13 mouse cellular contexts compared by ENCODE assay signal in genomic region chr2:155504440-155505355, GRCm38 (mm10). TPM values are rescaled to one million over a fixed set of nuclear protein-coding genes. Genes with fewer than 3 reads are reported as not detected.
DNase-seq lines count a peak whose midpoint lies in the region; ATAC-seq and TF ChIP-seq lines count a peak whose summit lies in the region.
"Had no signal": no experiment of that assay in that cellular context is flagged by ENCODE, and none has a peak within 500 bp of the region (broad histone marks: within the 10 kb centered on the region; RNA-seq: fewer than 3 reads in every experiment).

No protein-coding gene starts in this region.

- DNase-seq in adrenal gland, postnatal 14 days: peak; percentile 30
- no peak for DNase-seq in adrenal gland, adult 2 months
- peak; percentile 26 for DNase-seq in kidney, adult 18-20 months
- peak; percentile 50 for DNase-seq in urinary bladder, postnatal 14 days (ENCODE audit: low spot score)
- DNase-seq in urinary bladder, postnatal 36 days (ENCODE audit: low spot score in 2 of 2): no peak
- DNase-seq in stomach, postnatal 0 days (ENCODE audit: low spot score): peak; percentile 56
- DNase-seq in thymus, postnatal 0 days (ENCODE audit: low spot score): no peak
- DNase-seq: adrenal gland, postnatal 25 days; gastrocnemius, postnatal 14 days; liver, embryonic 13.5 days had no signal

- H3K4me1 ChIP-seq in kidney, embryonic 14.5 days (ENCODE audit: control insufficient read depth, insufficient read depth, low read length): no peaks in the 10 kb centered on the region
- H3K4me1 ChIP-seq in stomach, postnatal 0 days (replicated peaks; ENCODE audit: control insufficient read depth, insufficient read depth): no peaks in the 10 kb centered on the region
- H3K4me1 ChIP-seq: liver, embryonic 13.5 days had no signal

- no peak overlapping the region for H3K4me3 ChIP-seq in kidney, embryonic 14.5 days (ENCODE audit: low read length)
- no peak overlapping the region for H3K4me3 ChIP-seq in stomach, postnatal 0 days (ENCODE audit: low read depth, low read length)
- H3K4me3 ChIP-seq: liver, embryonic 13.5 days had no signal

- TF ChIP-seq CTCF in stomach, postnatal 0 days (IDR thresholded peaks at IDR 0.05; ENCODE audit: low read depth): no peak

- no peak for ATAC-seq in kidney, embryonic 14.5 days (ENCODE audit: low FRiP score, low TSS enrichment)
- no peak for ATAC-seq in stomach, postnatal 0 days (ENCODE audit: low FRiP score, low TSS enrichment)

- WGBS in kidney, embryonic 14.5 days: 64% methylated on average over 13 of the region's 13 CpGs
- 51% methylated on average over 13 of the region's 13 CpGs for WGBS in stomach, postnatal 0 days

- H3K9me3 ChIP-seq in kidney, embryonic 14.5 days (ENCODE audit: control insufficient read depth, low read length): no peaks in the 10 kb centered on the region
- no peaks in the 10 kb centered on the region for H3K9me3 ChIP-seq in stomach, postnatal 0 days (ENCODE audit: control insufficient read depth, low read length)
- H3K9me3 ChIP-seq: G1E; liver, embryonic 13.5 days had no signal

- no peak overlapping the region for H3K27ac ChIP-seq in kidney, embryonic 14.5 days (ENCODE audit: low read depth, low read length)
- H3K27ac ChIP-seq in stomach, postnatal 0 days (replicated peaks): no peak overlapping the region
- H3K27ac ChIP-seq: liver, embryonic 13.5 days had no signal

- no peak overlapping the region for H3K4me2 ChIP-seq in kidney, embryonic 14.5 days (replicated peaks; ENCODE audit: low read depth, low read length)
- H3K4me2 ChIP-seq in stomach, postnatal 0 days (replicated peaks; ENCODE audit: low read depth): no peak overlapping the region
- H3K4me2 ChIP-seq: liver, embryonic 13.5 days had no signal

- no peak overlapping the region for H3K9ac ChIP-seq in kidney, embryonic 14.5 days (ENCODE audit: low read depth, low read length)
- no peak overlapping the region for H3K9ac ChIP-seq in stomach, postnatal 0 days (ENCODE audit: low read length)
- H3K9ac ChIP-seq: liver, embryonic 13.5 days had no signal

- no peaks in the 10 kb centered on the region for H3K36me3 ChIP-seq in kidney, embryonic 14.5 days (ENCODE audit: control insufficient read depth, insufficient read depth, low read length)
- H3K36me3 ChIP-seq in stomach, postnatal 0 days (ENCODE audit: control insufficient read depth, insufficient read depth, low read length): no peaks in the 10 kb centered on the region
- H3K36me3 ChIP-seq: G1E; liver, embryonic 13.5 days had no signal

- H3K27me3 ChIP-seq in kidney, embryonic 14.5 days (ENCODE audit: control insufficient read depth, insufficient read depth, low read length): no peaks in the 10 kb centered on the region
- no peaks in the 10 kb centered on the region for H3K27me3 ChIP-seq in stomach, postnatal 0 days (ENCODE audit: control insufficient read depth, insufficient read depth, low read length)

- TF ChIP-seq EP300 in stomach, postnatal 0 days (optimal IDR thresholded peaks at IDR 0.05): no peak

RNA-seq across cellular contexts. Expression of gene Acss2, which starts 13.1 kb away (rescaled TPM):
- 30.1 and 34.5 TPM in 2 replicates for total RNA-seq in adrenal gland, postnatal 14 days (2021)
- 100 to 1,000 TPM in 1 of 2 experiments, 10 to 100 TPM in 1; 48.7 to 109 TPM for total RNA-seq in adrenal gland, adult 2 months (2021)
- polyA plus RNA-seq in adrenal gland, adult 2 months (2012; rRNA removed): 94.0 and 98.6 TPM in 2 replicates
- polyA plus RNA-seq in kidney, embryonic 14.5 days (2014; fragmentation: Nextera tagmentation; extraction: Ambion mirVana): 5.5 and 10.0 TPM in 2 replicates
- 10.3 and 13.6 TPM in 2 replicates for polyA plus RNA-seq in stomach, postnatal 0 days (2015; fragmentation: Nextera tagmentation; extraction: Ambion mirVana)
- polyA plus RNA-seq in thymus, postnatal 0 days (2015; fragmentation: Nextera tagmentation; extraction: Ambion mirVana): 29.8 and 35.7 TPM in 2 replicates

RNA-seq across cellular contexts. Expression of gene Ggt7, which starts 13.3 kb away (rescaled TPM):
- total RNA-seq in adrenal gland, postnatal 14 days (2021): 3.8 and 6.7 TPM in 2 replicates
- 1 to 10 TPM; 3.4 to 5.8 TPM for total RNA-seq in adrenal gland, adult 2 months (2021)
- polyA plus RNA-seq in adrenal gland, adult 2 months (2012; rRNA removed): 22.5 and 23.3 TPM in 2 replicates
- 1.1 and 1.9 TPM in 2 replicates for polyA plus RNA-seq in kidney, embryonic 14.5 days (2014; fragmentation: Nextera tagmentation; extraction: Ambion mirVana)
- polyA plus RNA-seq in stomach, postnatal 0 days (2015; fragmentation: Nextera tagmentation; extraction: Ambion mirVana): 2.6 and 2.9 TPM in 2 replicates
- polyA plus RNA-seq in thymus, postnatal 0 days (2015; fragmentation: Nextera tagmentation; extraction: Ambion mirVana): 2.8 and 3.6 TPM in 2 replicates
- total RNA-seq: G1E; hematopoietic stem cell, adult 5-6 weeks had no signal
- polyA plus RNA-seq: G1E had no signal

RNA-seq across cellular contexts. Expression of gene Ncoa6, which starts 31.0 kb away (rescaled TPM):
- 39.5 and 43.5 TPM in 2 replicates for total RNA-seq in adrenal gland, postnatal 14 days (2021)
- total RNA-seq in adrenal gland, adult 2 months (2021): 10 to 100 TPM; 33.3 to 44.9 TPM
- 13.8 and 16.5 TPM in 2 replicates for polyA plus RNA-seq in adrenal gland, adult 2 months (2012; rRNA removed)
- 25.5 and 30.0 TPM in 2 replicates for polyA plus RNA-seq in kidney, embryonic 14.5 days (2014; fragmentation: Nextera tagmentation; extraction: Ambion mirVana)
- polyA plus RNA-seq in stomach, postnatal 0 days (2015; fragmentation: Nextera tagmentation; extraction: Ambion mirVana): 10.6 and 11.3 TPM in 2 replicates
- 14.9 and 17.7 TPM in 2 replicates for polyA plus RNA-seq in thymus, postnatal 0 days (2015; fragmentation: Nextera tagmentation; extraction: Ambion mirVana)

Comparison
In these comparisons a context has a peak if more than half of its experiments do, and no peak if none do; other contexts are left out.
1. DNase-seq: peak in adrenal gland, postnatal 14 days (single experiment), kidney, adult 18-20 months (single experiment), urinary bladder, postnatal 14 days (single experiment) and stomach, postnatal 0 days (single experiment); none in adrenal gland, adult 2 months (single experiment), urinary bladder, postnatal 36 days (0 of 2) and thymus, postnatal 0 days (single experiment).